Mouse (Mus musculus) layer of hippocampus, adult 2 months (tissue): ENCODE measurements around the gene Cdkal1. TPM values are rescaled to one million over a fixed set of nuclear protein-coding genes. Genes with fewer than 3 reads are reported as not detected.
A peak's percentile ranks its signal among the peaks of the same experiment; 100 is the strongest.

Experiments
- DNase-seq, 2 experiments: peaks; one replicate each; pipeline ENCODE4 v3.0.0; 2022; ENCODE audit warnings: low spot score in 2 of 2
- H3K27ac ChIP-seq: fragments of 200-600 bp; 2 replicates; pipeline ENCODE4 v1.8.1; 2022
- H3K4me3 ChIP-seq: fragments of 200-600 bp; 2 replicates; pipeline ENCODE4 v1.8.1; 2022; ENCODE audit warnings: mild to moderate bottlenecking
- CTCF ChIP-seq: fragments of 200-600 bp; conservative IDR thresholded peaks from 2 replicates; pipeline ENCODE4 v1.8.1; 2022; ENCODE audit warnings: antibody characterized with exemption, mild to moderate bottlenecking, moderate library complexity
- total RNA-seq, 2 experiments: library from RNA; stranded (reverse); gene quantifications; 2 replicates each; pipeline ENCODE4 v1.2.3; 2021

Gene Cdkal1
- total RNA-seq, 2 experiments from 2014 or later = 29.9 to 31.7 TPM

GRCm38 (mm10) chr13:29162867-29163514, 692.5 kb downstream of the Cdkal1 start:
- DNase-seq = no peak
- H3K27ac ChIP-seq = no peak overlapping the region
- TF ChIP-seq CTCF = no peak
- no peak overlapping the region for H3K4me3 ChIP-seq

- no peak for DNase-seq
- Histone ChIP-seq H3K27ac (no peak overlapping the region), H3K4me3 (no peak overlapping the region)
- no peak for TF ChIP-seq CTCF
Observed at GRCm38 (mm10) chr13:29162444-29162843, 693.0 kb downstream of the Cdkal1 start.

GRCm38 (mm10) chr13:29161436-29161835, 694.0 kb downstream of the Cdkal1 start:
- H3K27ac ChIP-seq = no peak overlapping the region
- DNase-seq = no peak
- TF ChIP-seq CTCF = no peak
- no peak overlapping the region for H3K4me3 ChIP-seq

- peak; percentile 65 for TF ChIP-seq CTCF
- Histone ChIP-seq H3K27ac (no peak overlapping the region), H3K4me3 (no peak overlapping the region)
- no peak for DNase-seq
Observed at GRCm38 (mm10) chr13:29156703-29157102, 698.8 kb downstream of the Cdkal1 start.

- H3K27ac ChIP-seq = no peak overlapping the region
- no peak overlapping the region for H3K4me3 ChIP-seq
- no peak for DNase-seq
- TF ChIP-seq CTCF = no peak
Observed at GRCm38 (mm10) chr13:29155297-29155696, 700.2 kb downstream of the Cdkal1 start.

DNA sequence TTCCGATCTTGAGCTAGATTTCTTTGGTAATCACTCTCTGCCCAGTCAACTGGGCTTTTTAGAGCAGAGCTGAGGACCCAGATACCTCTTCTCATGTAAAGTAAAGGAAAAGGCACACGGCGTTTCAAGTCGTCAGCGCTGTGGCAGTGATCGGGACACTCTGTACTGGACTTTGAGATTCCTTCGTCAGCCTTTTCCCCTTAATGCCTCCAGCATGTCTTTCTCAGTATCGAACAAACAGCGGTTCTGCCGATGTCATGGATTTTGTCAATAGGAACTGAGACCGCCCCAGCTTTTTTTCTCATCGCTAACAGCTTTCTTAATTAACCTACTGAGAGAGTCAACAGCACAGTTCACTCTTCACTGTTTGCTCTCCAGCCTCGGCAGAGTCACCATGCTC, 705.4 kb downstream of the Cdkal1 start:
- Histone ChIP-seq H3K27ac (no peak overlapping the region), H3K4me3 (no peak overlapping the region)
- TF ChIP-seq CTCF = no peak
- no peak for DNase-seq

GRCm38 (mm10) chr13:29149404-29149803, 706.1 kb downstream of the Cdkal1 start:
- Histone ChIP-seq H3K4me3 (no peak overlapping the region), H3K27ac (no peak overlapping the region)
- no peak for TF ChIP-seq CTCF
- no peak for DNase-seq

DNA sequence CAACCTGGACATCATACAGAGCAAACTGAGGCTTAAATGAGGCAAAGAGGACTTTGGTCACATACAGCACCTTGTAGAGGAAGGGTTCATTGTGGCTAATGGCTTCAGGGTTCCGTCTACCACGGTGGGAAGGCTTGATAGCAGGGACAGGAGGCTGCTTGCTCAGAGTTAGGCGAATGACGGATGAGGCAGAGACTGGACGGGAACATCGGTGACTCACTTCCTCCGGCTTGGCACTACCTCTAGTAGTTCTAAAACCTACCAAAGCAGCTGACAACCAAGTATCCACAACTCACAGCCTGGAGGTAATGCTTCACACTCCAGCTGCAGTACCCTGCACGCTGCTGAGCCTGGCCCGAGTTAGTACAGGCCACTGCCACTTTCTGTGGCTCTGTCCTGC, 706.9 kb downstream of the Cdkal1 start:
- Histone ChIP-seq H3K27ac (no peak overlapping the region), H3K4me3 (no peak overlapping the region)
- no peak for DNase-seq
- no peak for TF ChIP-seq CTCF

Other genes starting within 250 kb of the Cdkal1 start
- gene E2f3, start 130.4 kb upstream of the Cdkal1 start, total RNA-seq = 10 to 100 TPM; 24.6 to 25.2 TPM